Mouse (Mus musculus): ENCODE data around the gene Fbxo28. TPM values are rescaled to one million over a fixed set of nuclear protein-coding genes. Genes with fewer than 3 reads are reported as not detected.
A peak's percentile ranks its signal among the peaks of the same experiment; 100 is the strongest.
"Not testable (repeated sequence)": the region's sequence is repeated elsewhere in the genome, so short reads cannot be mapped to it uniquely, and the experiment has no call there.

Fbxo28 gene
- polyA plus RNA-seq, 1 experiment from 2014 or later: 13.4 TPM

- Histone ChIP-seq H3K36me3 (no peaks in the 10 kb centered on the region), H3K4me1 (replicated peaks) (no peaks in the 10 kb centered on the region), H3K4me2 (replicated peaks) (no peak overlapping the region), H3K27ac (no peak overlapping the region), H3K4me3 (replicated peaks) (no peak overlapping the region), H3K9ac (no peak overlapping the region), H3K9me3 (no peaks in the 10 kb centered on the region), H3K27me3 (replicated peaks) (no peaks in the 10 kb centered on the region)
- no peak for ATAC-seq
- WGBS: 80% methylated on average over 6 of the region's 6 CpGs
Measured at GRCm38 (mm10) chr1:182302176-182302870, 39.1 kb downstream of the Fbxo28 start.

- Histone ChIP-seq H3K4me2 (replicated peaks) (no peak overlapping the region), H3K36me3 (no peaks in the 10 kb centered on the region), H3K9me3 (no peaks in the 10 kb centered on the region), H3K4me1 (replicated peaks) (no peaks in the 10 kb centered on the region), H3K9ac (no peak overlapping the region), H3K27ac (no peak overlapping the region), H3K27me3 (replicated peaks) (no peaks in the 10 kb centered on the region), H3K4me3 (replicated peaks) (no peak overlapping the region)
- 95% methylated on average over 5 of the region's 5 CpGs for WGBS
- ATAC-seq: no peak
Measured at GRCm38 (mm10) chr1:182297821-182298220, 43.6 kb downstream of the Fbxo28 start.

GRCm38 (mm10) chr1:182297246-182297645, 44.2 kb downstream of the Fbxo28 start:
- H3K27me3 ChIP-seq (replicated peaks): no peaks in the 10 kb centered on the region
- H3K4me2 ChIP-seq (replicated peaks): no peak overlapping the region
- H3K4me3 ChIP-seq (replicated peaks): no peak overlapping the region
- 85% methylated on average over 3 of the region's 3 CpGs for WGBS
- no peaks in the 10 kb centered on the region for H3K4me1 ChIP-seq (replicated peaks)
- H3K9ac ChIP-seq: no peak overlapping the region
- no peaks in the 10 kb centered on the region for H3K9me3 ChIP-seq
- no peaks in the 10 kb centered on the region for H3K36me3 ChIP-seq
- ATAC-seq: no peak
- no peak overlapping the region for H3K27ac ChIP-seq

- WGBS: 85% methylated on average over 6 of the region's 6 CpGs
- Histone ChIP-seq H3K27me3 (replicated peaks) (no peaks in the 10 kb centered on the region), H3K9me3 (no peaks in the 10 kb centered on the region), H3K4me1 (replicated peaks) (no peaks in the 10 kb centered on the region), H3K27ac (no peak overlapping the region), H3K36me3 (no peaks in the 10 kb centered on the region), H3K4me2 (replicated peaks) (no peak overlapping the region), H3K9ac (no peak overlapping the region), H3K4me3 (replicated peaks) (no peak overlapping the region)
- ATAC-seq: no peak
Measured at GRCm38 (mm10) chr1:182296816-182297215, 44.6 kb downstream of the Fbxo28 start.

GRCm38 (mm10) chr1:182296141-182296540, 45.3 kb downstream of the Fbxo28 start:
- no peaks in the 10 kb centered on the region for H3K4me1 ChIP-seq (replicated peaks)
- whole genome bisulfite sequencing: 82% methylated on average over 6 of the region's 6 CpGs
- no peaks in the 10 kb centered on the region for H3K27me3 ChIP-seq (replicated peaks)
- no peak overlapping the region for H3K27ac ChIP-seq
- H3K4me2 ChIP-seq (replicated peaks): no peak overlapping the region
- no peaks in the 10 kb centered on the region for H3K36me3 ChIP-seq
- no peak overlapping the region for H3K4me3 ChIP-seq (replicated peaks)
- H3K9me3 ChIP-seq: no peaks in the 10 kb centered on the region
- no peak for ATAC-seq
- H3K9ac ChIP-seq: no peak overlapping the region

- Histone ChIP-seq H3K27ac (no peak overlapping the region), H3K4me2 (replicated peaks) (no peak overlapping the region), H3K4me1 (replicated peaks) (no peaks in the 10 kb centered on the region), H3K9me3 (no peaks in the 10 kb centered on the region), H3K36me3 (no peaks in the 10 kb centered on the region), H3K27me3 (replicated peaks) (no peaks in the 10 kb centered on the region), H3K4me3 (replicated peaks) (no peak overlapping the region), H3K9ac (no peak overlapping the region)
- no peak for ATAC-seq
- WGBS: 51% methylated on average over 4 of the region's 4 CpGs
Measured at GRCm38 (mm10) chr1:182292291-182292690, 49.1 kb downstream of the Fbxo28 start.

GRCm38 (mm10) chr1:182290741-182291140, 50.7 kb downstream of the Fbxo28 start:
- H3K27me3 ChIP-seq (replicated peaks); ATAC-seq; H3K4me2 ChIP-seq (replicated peaks); H3K9me3 ChIP-seq; H3K36me3 ChIP-seq; H3K4me3 ChIP-seq (replicated peaks); H3K4me1 ChIP-seq (replicated peaks); H3K27ac ChIP-seq; H3K9ac ChIP-seq: not testable (repeated sequence)
- 89% methylated on average over 3 of the region's 3 CpGs for WGBS

- no peak for ATAC-seq
- Histone ChIP-seq H3K9ac (no peak overlapping the region), H3K27ac (no peak overlapping the region), H3K27me3 (replicated peaks) (no peaks in the 10 kb centered on the region), H3K4me3 (replicated peaks) (no peak overlapping the region), H3K9me3 (no peaks in the 10 kb centered on the region), H3K36me3 (no peaks in the 10 kb centered on the region), H3K4me2 (replicated peaks) (no peak overlapping the region), H3K4me1 (replicated peaks) (no peaks in the 10 kb centered on the region)
- 66% methylated on average over 2 of the region's 2 CpGs for WGBS
Measured at GRCm38 (mm10) chr1:182289781-182290180, 51.6 kb downstream of the Fbxo28 start.

- no peaks in the 10 kb centered on the region for H3K36me3 ChIP-seq
- H3K9ac ChIP-seq: no peak overlapping the region
- no peaks in the 10 kb centered on the region for H3K4me1 ChIP-seq (replicated peaks)
- 70% methylated on average over 2 of the region's 2 CpGs for WGBS
- no peaks in the 10 kb centered on the region for H3K27me3 ChIP-seq (replicated peaks)
- no peak overlapping the region for H3K4me2 ChIP-seq (replicated peaks)
- H3K4me3 ChIP-seq (replicated peaks): no peak overlapping the region
- H3K9me3 ChIP-seq: no peaks in the 10 kb centered on the region
- H3K27ac ChIP-seq: no peak overlapping the region
- ATAC-seq: no peak
Measured at GRCm38 (mm10) chr1:182288601-182289000, 52.8 kb downstream of the Fbxo28 start.

- no peak overlapping the region for H3K27ac ChIP-seq
- ATAC-seq: no peak
Measured at GRCm38 (mm10) chr1:182287781-182288180, 53.6 kb downstream of the Fbxo28 start.

GRCm38 (mm10) chr1:182284795-182285194, 56.6 kb downstream of the Fbxo28 start:
- Histone ChIP-seq H3K4me2 (replicated peaks) (no peak overlapping the region), H3K4me3 (replicated peaks) (no peak overlapping the region), H3K9me3 (no peaks in the 10 kb centered on the region), H3K9ac (no peak overlapping the region), H3K27me3 (replicated peaks) (no peaks in the 10 kb centered on the region), H3K27ac (no peak overlapping the region), H3K4me1 (replicated peaks) (peaks cover 15% of the 10 kb centered on the region), H3K36me3 (no peaks in the 10 kb centered on the region)
- ATAC-seq: no peak
- WGBS: 88% methylated on average over 2 of the region's 2 CpGs

More at GRCm38 (mm10) chr1:182287781-182288180, 53.6 kb downstream of the Fbxo28 start:
- Histone ChIP-seq H3K9me3 (no peaks in the 10 kb centered on the region), H3K4me2 (replicated peaks) (no peak overlapping the region), H3K9ac (no peak overlapping the region), H3K27me3 (replicated peaks) (no peaks in the 10 kb centered on the region), H3K36me3 (no peaks in the 10 kb centered on the region), H3K4me3 (replicated peaks) (no peak overlapping the region), H3K4me1 (replicated peaks) (0 out of 2 replicates have a peak, but pooled peaks cover 4% of the 10 kb centered on the region)
- WGBS: 71% methylated on average over 7 of the region's 7 CpGs

- peaks cover 10% of the 10 kb centered on the region; the same call in 1 of the 2 replicates for H3K36me3 ChIP-seq
- H3K27ac ChIP-seq: no peak overlapping the region
- no peaks in the 10 kb centered on the region for H3K9me3 ChIP-seq
- no peak overlapping the region for H3K9ac ChIP-seq
- peak overlapping the region; percentile 73 for H3K4me2 ChIP-seq (replicated peaks)
- ATAC-seq: no peak
- H3K27me3 ChIP-seq (replicated peaks): no peaks in the 10 kb centered on the region
- WGBS: 40% methylated on average over 7 of the region's 7 CpGs
- H3K4me3 ChIP-seq (replicated peaks): peak overlapping the region; percentile 76
- peaks cover 15% of the 10 kb centered on the region for H3K4me1 ChIP-seq (replicated peaks)
Measured at GRCm38 (mm10) chr1:182283231-182283630, 58.2 kb downstream of the Fbxo28 start.
